Mouse (Mus musculus): ENCODE results near the gene Olfr653. TPM values are rescaled to one million over a fixed set of nuclear protein-coding genes. Genes with fewer than 3 reads are reported as not detected.

The Olfr653 gene
- not detected in 2 replicates for polyA plus RNA-seq (2015; fragmentation: Nextera tagmentation; extraction: Ambion mirVana)

DNA sequence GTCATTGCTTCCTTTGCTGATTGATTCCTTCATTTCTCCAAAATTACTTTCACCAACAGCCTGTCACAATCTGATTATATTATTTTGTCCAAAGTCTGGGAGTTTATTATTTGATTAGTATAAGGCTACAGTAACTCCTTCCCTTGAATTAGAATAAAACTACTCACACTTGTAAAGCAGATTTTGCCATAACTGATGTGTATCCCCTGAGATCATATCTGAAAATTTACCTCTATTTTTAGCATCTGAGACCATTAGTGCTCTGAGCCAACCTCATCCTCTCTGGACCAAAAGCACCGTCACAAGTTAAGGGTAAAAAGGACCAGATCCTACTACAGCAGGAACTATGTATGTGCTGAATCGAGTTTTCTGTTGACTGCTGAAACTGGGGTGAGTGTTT, at the start of gene Olfr653:
Gene Olfr653 (plus strand): TSS at position 301 of the 400 bp plus-strand sequence.
- no peak for ATAC-seq (ENCODE audit: borderline replicate concordance, extremely low read depth, low FRiP score, low TSS enrichment)
- H3K4me2 ChIP-seq = no peak within 1 kb of the TSS
- H3K9me3 ChIP-seq = no peaks in the 10 kb centered on the region
- H3K36me3 ChIP-seq = no peaks in the 10 kb centered on the region
- no peaks in the 10 kb centered on the region for H3K27me3 ChIP-seq
- no peaks in the 10 kb centered on the region for H3K4me1 ChIP-seq
- H3K9ac ChIP-seq = no peak within 1 kb of the TSS
- no peak within 1 kb of the TSS for H3K4me3 ChIP-seq
- WGBS = 57% methylated on average over 2 of the region's 2 CpGs
- H3K27ac ChIP-seq = no peak within 1 kb of the TSS

DNA sequence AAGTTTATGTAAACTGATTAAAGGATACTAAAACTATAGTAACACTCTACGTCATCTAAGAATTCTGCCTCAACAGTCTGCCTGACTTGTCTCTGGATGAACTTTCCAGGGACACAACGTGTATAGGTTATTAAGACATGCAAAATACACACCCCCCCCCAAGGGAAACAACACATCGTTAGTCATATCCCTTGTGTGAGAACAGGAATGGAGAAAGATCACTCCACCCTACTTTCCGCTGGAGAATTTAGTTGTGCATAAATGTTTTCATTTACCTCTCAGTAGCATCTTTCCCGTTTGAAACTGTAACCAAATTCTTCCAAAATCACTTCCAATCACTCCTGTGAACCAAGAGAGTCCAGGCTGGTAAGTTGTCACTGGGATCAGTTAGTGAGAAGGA, 27.3 kb upstream of the Olfr653 start, which contains the start of gene Olfr651:
Gene Olfr651 (plus strand): TSS at position 301 of the 400 bp plus-strand sequence.
- no peaks in the 10 kb centered on the region for H3K9me3 ChIP-seq
- ATAC-seq (ENCODE audit: borderline replicate concordance, extremely low read depth, low FRiP score, low TSS enrichment) = no peak

DNA sequence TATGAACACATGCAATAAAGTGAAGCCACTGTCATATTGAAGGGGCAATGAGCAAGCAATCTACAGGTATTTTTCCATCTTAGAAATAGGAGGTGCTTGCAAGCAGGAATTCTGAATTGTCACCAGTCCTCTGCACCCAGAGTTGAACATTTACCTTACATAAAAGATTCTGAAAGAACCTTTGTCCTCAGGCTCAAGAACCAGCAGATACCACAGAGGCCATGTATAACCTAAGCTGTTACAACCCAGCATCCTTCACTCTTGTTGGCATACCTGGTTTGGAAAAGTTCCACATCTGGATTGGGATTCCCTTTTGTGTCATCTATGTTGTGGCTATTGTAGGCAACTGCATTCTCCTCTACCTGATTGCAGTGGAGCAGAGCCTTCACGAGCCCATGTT, 24.4 kb upstream of the Olfr653 start:
- WGBS = 56% methylated on average over 1 of the region's 1 CpGs
- Histone ChIP-seq H3K36me3 (no peaks in the 10 kb centered on the region), H3K9ac (no peak overlapping the region), H3K9me3 (no peaks in the 10 kb centered on the region), H3K27ac (no peak overlapping the region), H3K4me2 (no peak overlapping the region), H3K4me3 (no peak overlapping the region), H3K27me3 (no peaks in the 10 kb centered on the region), H3K4me1 (no peaks in the 10 kb centered on the region)
- ATAC-seq (ENCODE audit: borderline replicate concordance, extremely low read depth, low FRiP score, low TSS enrichment) = no peak

More for the DNA sequence above, 27.3 kb upstream of the Olfr653 start, which contains the start of gene Olfr651:
- Histone ChIP-seq H3K4me1 (no peaks in the 10 kb centered on the region), H3K4me3 (no peak within 1 kb of the TSS), H3K27ac (no peak within 1 kb of the TSS), H3K36me3 (no peaks in the 10 kb centered on the region), H3K9ac (no peak within 1 kb of the TSS), H3K27me3 (no peaks in the 10 kb centered on the region), H3K4me2 (no peak within 1 kb of the TSS)
- WGBS = 59% methylated on average over 5 of the region's 5 CpGs

DNA sequence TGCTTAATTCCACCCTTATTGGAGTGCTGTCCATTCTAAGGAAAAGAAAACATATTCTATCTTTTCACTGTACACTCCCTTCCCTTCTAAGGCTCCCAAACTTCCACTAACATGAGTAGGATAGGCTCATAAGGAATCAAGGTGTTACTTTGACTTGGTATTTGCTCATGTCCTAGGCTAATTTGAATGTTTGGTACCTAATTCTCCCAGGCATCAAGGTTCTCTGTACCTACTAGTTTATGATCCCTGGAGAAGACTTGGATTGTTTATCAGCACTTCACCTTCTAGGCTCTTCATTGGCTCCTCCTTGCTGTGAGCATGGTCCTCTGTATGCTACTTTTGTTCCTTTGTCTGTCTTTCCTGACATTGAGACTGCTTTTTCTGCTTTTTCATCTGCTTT, 16.5 kb upstream of the Olfr653 start, which contains the start of gene Olfr652:
Gene Olfr652 (plus strand): TSS at position 301 of the 400 bp plus-strand sequence.
- Histone ChIP-seq H3K27me3 (no peaks in the 10 kb centered on the region), H3K4me2 (no peak within 1 kb of the TSS), H3K4me3 (no peak within 1 kb of the TSS), H3K4me1 (no peaks in the 10 kb centered on the region), H3K36me3 (no peaks in the 10 kb centered on the region), H3K9me3 (no peaks in the 10 kb centered on the region), H3K27ac (no peak within 1 kb of the TSS), H3K9ac (no peak within 1 kb of the TSS)
- no peak for ATAC-seq (ENCODE audit: borderline replicate concordance, extremely low read depth, low FRiP score, low TSS enrichment)

DNA sequence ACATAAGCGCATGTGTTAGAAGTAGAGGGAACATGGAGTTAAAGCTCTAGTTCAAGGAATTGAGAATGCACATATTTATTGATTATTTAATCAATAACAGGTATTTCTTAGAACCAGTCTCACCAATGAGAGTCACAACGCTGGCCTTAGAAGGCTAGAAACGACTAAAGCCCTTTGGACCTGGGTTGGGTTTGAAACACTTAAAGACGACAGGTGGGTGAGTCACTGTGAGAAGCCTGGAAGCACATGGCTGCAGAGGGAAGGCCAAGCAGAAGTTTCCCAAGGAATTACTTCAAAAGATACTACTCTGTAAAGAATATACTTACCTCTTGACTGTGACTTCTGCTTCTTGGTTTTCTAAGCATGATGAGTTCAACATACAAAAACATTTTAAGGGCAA, 3.7 kb downstream of the Olfr653 start:
- WGBS = 88% methylated on average over 4 of the region's 4 CpGs
- Histone ChIP-seq H3K36me3 (no peaks in the 10 kb centered on the region), H3K27ac (no peak overlapping the region), H3K4me3 (no peak overlapping the region), H3K4me1 (no peaks in the 10 kb centered on the region), H3K27me3 (no peaks in the 10 kb centered on the region), H3K9me3 (no peaks in the 10 kb centered on the region), H3K4me2 (no peak overlapping the region), H3K9ac (no peak overlapping the region)
- no peak for ATAC-seq (ENCODE audit: borderline replicate concordance, extremely low read depth, low FRiP score, low TSS enrichment)

DNA sequence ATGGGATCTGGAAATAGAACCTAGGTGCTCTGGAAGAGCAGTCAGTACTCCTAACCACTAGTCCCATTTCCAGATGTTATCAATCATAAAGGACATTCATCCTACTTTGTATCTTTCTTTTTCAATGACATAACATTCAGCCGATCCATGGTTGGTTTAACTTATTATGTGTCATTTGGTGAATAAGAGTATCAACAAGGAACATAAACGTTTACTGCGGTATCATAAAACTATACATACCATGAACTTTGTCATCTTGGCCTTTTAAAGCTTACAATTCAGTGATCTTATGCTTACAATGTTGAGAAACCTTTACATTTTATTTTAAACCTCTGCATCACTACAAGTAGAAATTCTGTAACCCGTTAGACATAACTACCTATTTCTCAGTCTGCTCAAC, 4.3 kb downstream of the Olfr653 start:
- no peaks in the 10 kb centered on the region for H3K36me3 ChIP-seq
- 69% methylated on average over 4 of the region's 4 CpGs for WGBS

DNA sequence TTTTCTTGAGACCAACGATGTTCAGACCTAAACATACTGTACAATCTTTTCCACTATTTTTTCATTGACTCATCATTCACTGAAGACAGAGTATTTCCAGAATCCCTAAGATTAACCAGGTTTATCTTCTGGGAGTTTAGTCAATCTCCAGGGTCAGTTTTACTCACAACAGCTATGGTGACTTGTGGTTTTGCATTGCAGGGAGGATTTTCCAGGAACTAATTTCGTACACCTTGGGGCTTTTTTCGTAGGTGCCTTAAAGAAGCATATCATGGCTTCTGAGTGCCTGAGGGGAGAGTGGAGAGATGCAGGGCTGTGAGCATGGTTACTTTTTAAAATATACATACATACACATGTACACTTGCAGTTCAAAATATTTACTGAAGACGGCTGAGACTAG, 9.6 kb downstream of the Olfr653 start, which contains the start of gene Olfr654:
Gene Olfr654 (plus strand): TSS at position 301 of the 400 bp plus-strand sequence.
- no peak within 1 kb of the TSS for H3K27ac ChIP-seq
- no peak for ATAC-seq (ENCODE audit: borderline replicate concordance, extremely low read depth, low FRiP score, low TSS enrichment)
- H3K36me3 ChIP-seq = no peaks in the 10 kb centered on the region
- no peaks in the 10 kb centered on the region for H3K27me3 ChIP-seq
- H3K9me3 ChIP-seq = no peaks in the 10 kb centered on the region
- no peak within 1 kb of the TSS for H3K9ac ChIP-seq
- H3K4me1 ChIP-seq = no peaks in the 10 kb centered on the region
- WGBS = 77% methylated on average over 4 of the region's 4 CpGs
- no peak within 1 kb of the TSS for H3K4me3 ChIP-seq
- no peak within 1 kb of the TSS for H3K4me2 ChIP-seq

More for the DNA sequence above, 4.3 kb downstream of the Olfr653 start:
- no peak overlapping the region for H3K4me3 ChIP-seq
- no peaks in the 10 kb centered on the region for H3K9me3 ChIP-seq
- ATAC-seq (ENCODE audit: borderline replicate concordance, extremely low read depth, low FRiP score, low TSS enrichment) = no peak
- no peak overlapping the region for H3K9ac ChIP-seq
- no peaks in the 10 kb centered on the region for H3K4me1 ChIP-seq
- no peak overlapping the region for H3K27ac ChIP-seq
- no peaks in the 10 kb centered on the region for H3K27me3 ChIP-seq
- no peak overlapping the region for H3K4me2 ChIP-seq

DNA sequence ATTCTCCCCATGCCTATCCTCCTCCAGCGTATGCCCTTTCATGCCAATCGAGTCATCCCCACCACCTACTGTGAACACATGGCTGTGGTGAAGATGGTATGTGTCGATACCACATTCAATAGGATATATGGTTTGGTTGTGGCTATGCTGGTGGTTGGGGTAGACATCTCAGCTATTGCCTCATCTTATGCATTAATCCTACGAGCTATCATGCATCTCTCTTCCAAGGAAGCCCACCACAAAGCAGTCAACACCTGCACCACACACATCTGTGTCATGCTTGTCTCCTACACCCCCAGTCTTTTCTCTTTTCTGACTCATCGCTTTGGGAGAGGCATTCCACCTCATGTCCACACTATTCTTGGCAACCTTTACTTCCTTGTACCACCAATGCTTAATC, 11.2 kb downstream of the Olfr653 start:
- Histone ChIP-seq H3K36me3 (no peaks in the 10 kb centered on the region), H3K27ac (no peak overlapping the region), H3K27me3 (no peaks in the 10 kb centered on the region), H3K4me3 (no peak overlapping the region), H3K9me3 (no peaks in the 10 kb centered on the region), H3K9ac (no peak overlapping the region), H3K4me1 (no peaks in the 10 kb centered on the region), H3K4me2 (no peak overlapping the region)
- WGBS = 80% methylated on average over 5 of the region's 5 CpGs
- no peak for ATAC-seq (ENCODE audit: borderline replicate concordance, extremely low read depth, low FRiP score, low TSS enrichment)

DNA sequence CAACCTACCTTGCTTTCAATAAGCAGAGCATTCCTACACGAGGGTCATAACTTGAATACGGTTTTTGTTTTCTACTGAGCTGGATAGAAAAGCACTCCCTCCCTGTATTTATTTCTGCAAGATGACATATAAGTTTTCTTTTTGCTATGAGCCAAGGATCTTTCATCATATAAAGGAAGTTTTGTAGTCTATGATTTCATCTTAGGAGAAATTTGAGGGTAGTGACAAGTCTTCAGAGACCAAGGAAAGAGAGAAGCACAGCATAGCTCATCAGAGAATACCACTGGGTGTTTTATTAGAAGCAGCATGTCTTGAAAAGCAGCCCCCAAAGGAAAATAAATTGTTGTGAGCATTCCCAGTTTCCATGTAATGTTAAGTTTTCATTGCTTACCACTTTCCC, 24.6 kb downstream of the Olfr653 start, which contains the start of gene Olfr655:
Gene Olfr655 (minus strand): TSS at position 101 of the 400 bp plus-strand sequence.
- H3K27me3 ChIP-seq = no peaks in the 10 kb centered on the region
- H3K27ac ChIP-seq = no peak within 1 kb of the TSS
- H3K4me2 ChIP-seq = no peak within 1 kb of the TSS
- H3K9me3 ChIP-seq = no peaks in the 10 kb centered on the region
- no peak for ATAC-seq (ENCODE audit: borderline replicate concordance, extremely low read depth, low FRiP score, low TSS enrichment)
- H3K4me1 ChIP-seq = no peaks in the 10 kb centered on the region
- H3K4me3 ChIP-seq = no peak within 1 kb of the TSS
- 80% methylated on average over 2 of the region's 2 CpGs for WGBS
- no peaks in the 10 kb centered on the region for H3K36me3 ChIP-seq
- H3K9ac ChIP-seq = no peak within 1 kb of the TSS

DNA sequence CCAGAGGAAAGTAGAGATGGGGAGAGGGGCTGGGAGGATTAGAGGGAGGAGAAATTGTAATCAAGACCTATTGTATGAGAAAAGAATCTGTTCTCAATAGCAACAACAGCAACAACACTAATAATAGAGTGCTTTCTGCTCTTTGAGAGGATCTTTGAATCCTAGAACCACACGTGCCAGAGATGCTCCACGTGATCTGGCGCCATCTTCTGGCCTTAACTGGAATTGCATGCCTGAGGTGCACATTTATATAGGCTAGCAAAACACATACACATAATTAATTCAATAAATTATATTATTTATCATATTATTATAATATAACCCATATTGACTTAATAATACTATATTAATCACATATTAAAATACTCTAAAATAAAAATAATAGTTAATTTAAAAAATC, 26.1 kb downstream of the Olfr653 start:
- H3K27ac ChIP-seq = no peak overlapping the region
- 2% methylated on average over 3 of the region's 3 CpGs for WGBS
- ATAC-seq (ENCODE audit: borderline replicate concordance, extremely low read depth, low FRiP score, low TSS enrichment) = no peak

DNA sequence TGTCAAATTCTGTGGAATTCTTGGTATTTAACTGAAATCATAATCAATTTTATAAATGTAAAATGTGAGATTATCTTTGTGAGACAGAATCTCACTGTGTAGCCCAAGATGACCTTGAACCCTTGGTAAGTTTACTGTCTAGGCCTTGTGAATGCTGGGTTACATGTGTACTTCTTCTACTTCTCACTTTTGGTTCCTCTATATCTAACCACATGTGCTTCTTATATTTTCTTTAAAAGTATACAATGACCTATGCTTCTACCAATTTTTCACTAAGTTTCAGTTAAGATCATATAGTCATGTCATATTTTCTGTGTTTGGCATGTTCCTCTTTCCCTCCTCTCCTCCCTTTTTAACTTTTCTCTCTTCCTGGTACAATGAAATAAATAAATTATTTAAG, 27.6 kb downstream of the Olfr653 start:
- Histone ChIP-seq H3K4me3 (no peak overlapping the region), H3K9me3 (no peaks in the 10 kb centered on the region), H3K4me2 (no peak overlapping the region), H3K27ac (no peak overlapping the region), H3K4me1 (no peaks in the 10 kb centered on the region), H3K9ac (no peak overlapping the region), H3K27me3 (no peaks in the 10 kb centered on the region), H3K36me3 (no peaks in the 10 kb centered on the region)
- ATAC-seq (ENCODE audit: borderline replicate concordance, extremely low read depth, low FRiP score, low TSS enrichment) = no peak

More for the DNA sequence above, 26.1 kb downstream of the Olfr653 start:
- no peak overlapping the region for H3K4me3 ChIP-seq
- no peaks in the 10 kb centered on the region for H3K36me3 ChIP-seq
- H3K9me3 ChIP-seq = no peaks in the 10 kb centered on the region
- no peak overlapping the region for H3K9ac ChIP-seq
- H3K27me3 ChIP-seq = no peaks in the 10 kb centered on the region
- H3K4me1 ChIP-seq = no peaks in the 10 kb centered on the region
- no peak overlapping the region for H3K4me2 ChIP-seq

DNA sequence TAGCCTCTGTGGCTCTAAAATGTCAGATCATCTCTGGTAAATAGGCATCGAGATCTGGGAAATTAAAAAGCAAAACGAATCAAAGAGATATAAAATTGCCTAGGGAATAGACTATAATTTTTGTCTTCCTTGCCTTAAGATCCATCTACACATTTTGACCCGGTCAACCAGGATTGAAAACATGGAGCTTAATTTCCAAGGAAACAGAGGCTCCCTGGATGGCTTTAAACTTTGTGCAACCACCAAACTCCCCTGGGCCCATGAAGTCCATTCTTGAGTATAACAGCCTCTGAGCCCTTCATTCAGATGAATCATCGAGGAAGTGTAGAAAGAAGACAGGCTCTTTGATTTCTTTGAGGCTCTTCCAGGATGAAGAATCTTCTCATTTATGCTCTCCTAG, 36.5 kb downstream of the Olfr653 start, which contains the start of gene Olfr656:
Gene Olfr656 (plus strand): TSS at position 301 of the 400 bp plus-strand sequence.
- Histone ChIP-seq H3K4me2 (no peak within 1 kb of the TSS), H3K27ac (no peak within 1 kb of the TSS), H3K4me1 (no peaks in the 10 kb centered on the region), H3K4me3 (no peak within 1 kb of the TSS), H3K36me3 (no peaks in the 10 kb centered on the region), H3K9me3 (no peaks in the 10 kb centered on the region), H3K9ac (no peak within 1 kb of the TSS), H3K27me3 (no peaks in the 10 kb centered on the region)
- WGBS = 78% methylated on average over 4 of the region's 4 CpGs
- no peak for ATAC-seq (ENCODE audit: borderline replicate concordance, extremely low read depth, low FRiP score, low TSS enrichment)

DNA sequence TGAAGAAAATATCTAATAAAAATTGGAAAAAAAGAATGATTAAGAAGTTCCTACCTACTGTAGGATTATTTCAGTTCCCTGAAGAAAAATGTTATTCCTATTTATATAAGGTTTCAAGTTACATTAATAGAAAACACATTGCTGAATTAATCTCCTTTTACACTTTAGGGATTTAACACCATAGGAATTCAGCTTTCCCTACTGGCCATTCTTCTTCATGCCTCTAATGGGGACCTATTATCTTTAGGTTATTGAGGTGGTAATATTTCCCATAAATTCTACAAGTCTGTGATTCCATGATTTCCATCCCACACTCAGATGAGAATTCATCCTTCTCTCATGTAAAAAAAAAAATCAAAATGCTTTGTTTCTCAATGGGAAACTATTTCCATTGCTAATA, 47.4 kb downstream of the Olfr653 start, which contains the start of gene Olfr657:
Gene Olfr657 (plus strand): TSS at position 301 of the 400 bp plus-strand sequence.
- no peak within 1 kb of the TSS for H3K4me3 ChIP-seq
- H3K27me3 ChIP-seq = no peaks in the 10 kb centered on the region
- H3K36me3 ChIP-seq = no peaks in the 10 kb centered on the region
- no peak for ATAC-seq (ENCODE audit: borderline replicate concordance, extremely low read depth, low FRiP score, low TSS enrichment)
- no peak within 1 kb of the TSS for H3K27ac ChIP-seq
- H3K4me2 ChIP-seq = no peak within 1 kb of the TSS
- H3K9ac ChIP-seq = no peak within 1 kb of the TSS
- no peaks in the 10 kb centered on the region for H3K4me1 ChIP-seq
- no peaks in the 10 kb centered on the region for H3K9me3 ChIP-seq

Measured in lung, embryonic 15.5 days (tissue).